Mouse (Mus musculus): ENCODE results near the gene Twnk.

- no peak for TF ChIP-seq CTCF (IDR thresholded peaks at IDR 0.05; ENCODE audit: low read depth)
- no peak for TF ChIP-seq EP300 (optimal IDR thresholded peaks at IDR 0.05)
These were observed 12.8 kb upstream of the Twnk start for GRCm38 (mm10) chr19:44992712-44993111.
